Mouse (Mus musculus): ENCODE data around the gene Ube2o.

Ube2o gene

GRCm38 (mm10) chr11:116581376-116581814 is at the start of gene Ube2o:
TSS of gene Ube2o (minus strand) at chr11:116581447.
- DNase-seq, result peak; percentile 93

- peak; percentile 28 for DNase-seq
Observed at GRCm38 (mm10) chr11:116630171-116630965, 49.1 kb upstream of the Ube2o start.

- DNase-seq, result no peak
Observed at GRCm38 (mm10) chr11:116629472-116629871, 48.2 kb upstream of the Ube2o start.

- DNase-seq, result peak; percentile 89
Observed at GRCm38 (mm10) chr11:116628712-116629111, 47.5 kb upstream of the Ube2o start.

- DNase-seq, result peak; percentile 40
Observed at GRCm38 (mm10) chr11:116627072-116628020, 46.1 kb upstream of the Ube2o start.

- DNase-seq, result no peak
Observed at GRCm38 (mm10) chr11:116626299-116627071, 45.2 kb upstream of the Ube2o start, which contains the start of gene Rhbdf2. TSS of gene Rhbdf2 (minus strand) at chr11:116627019.

- DNase-seq, result peak; percentile 64
Observed at GRCm38 (mm10) chr11:116625081-116626000, 44.1 kb upstream of the Ube2o start.

- peak; percentile 84 for DNase-seq
Observed at GRCm38 (mm10) chr11:116624131-116624832, 43.0 kb upstream of the Ube2o start.

- DNase-seq, result no peak
Observed at GRCm38 (mm10) chr11:116623281-116624124, 42.3 kb upstream of the Ube2o start.

GRCm38 (mm10) chr11:116621258-116621704 is 40.0 kb upstream of the Ube2o start:
- DNase-seq, result peak; percentile 56

GRCm38 (mm10) chr11:116620559-116621253 is 39.5 kb upstream of the Ube2o start:
- no peak for DNase-seq

- peak; percentile 11 for DNase-seq
Observed at GRCm38 (mm10) chr11:116620073-116620472, 38.8 kb upstream of the Ube2o start.

GRCm38 (mm10) chr11:116619561-116619960 is 38.3 kb upstream of the Ube2o start:
- no peak for DNase-seq

GRCm38 (mm10) chr11:116619156-116619555 is 37.9 kb upstream of the Ube2o start:
- DNase-seq, result no peak

- no peak for DNase-seq
Observed at GRCm38 (mm10) chr11:116618666-116619065, 37.4 kb upstream of the Ube2o start.

- no peak for DNase-seq
Observed at GRCm38 (mm10) chr11:116617641-116618040, 36.4 kb upstream of the Ube2o start.

GRCm38 (mm10) chr11:116616438-116617118 is 35.3 kb upstream of the Ube2o start:
- DNase-seq, result no peak

- peak; percentile 55 for DNase-seq
Observed at GRCm38 (mm10) chr11:116615735-116616437, 34.6 kb upstream of the Ube2o start.

Measured in embryo, embryonic 11 days (tissue).